Mouse (Mus musculus) kidney, adult 2 months (tissue): ENCODE data around the gene Ablim1.

Experiments used
- CTCF ChIP-seq: fragments of 200-500 bp; conservative IDR thresholded peaks from 2 replicates; pipeline ENCODE4 v1.5.1; 2011; ENCODE audit warnings: low read depth, mild to moderate bottlenecking, control low read depth, low read length, moderate library complexity, mixed read lengths; ENCODE audit not compliant: insufficient read depth, insufficient read length
- POLR2A ChIP-seq: fragments of 200-500 bp; IDR thresholded peaks from one replicate; pipeline ENCODE4 v1.6.1; 2011; ENCODE audit warnings: low read depth, low read length, control low read depth

DNA sequence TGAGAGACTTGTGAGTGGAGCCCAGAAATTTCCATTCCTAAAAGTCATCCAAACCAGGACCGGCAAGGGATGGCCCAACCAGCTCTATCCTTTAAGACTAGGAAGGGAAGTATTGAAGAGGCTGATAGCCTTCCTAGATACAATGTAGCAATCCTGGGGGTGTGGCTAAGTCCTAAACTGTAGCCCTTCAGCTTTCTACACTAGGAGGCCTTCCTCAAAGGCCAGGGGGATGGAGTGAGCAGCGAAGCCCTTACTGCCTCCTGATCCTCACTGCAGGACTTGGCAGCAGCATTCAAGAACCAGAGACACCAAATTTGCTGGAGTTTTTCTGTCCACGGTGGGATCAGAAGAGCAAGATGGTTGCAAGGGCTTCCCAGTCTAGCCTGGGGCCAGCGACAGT, 97.6 kb downstream of the Ablim1 start:
- TF ChIP-seq CTCF (no peak), POLR2A (no peak)
